8 mouse cellular contexts compared by ENCODE assay signal in the genomic region with DNA sequence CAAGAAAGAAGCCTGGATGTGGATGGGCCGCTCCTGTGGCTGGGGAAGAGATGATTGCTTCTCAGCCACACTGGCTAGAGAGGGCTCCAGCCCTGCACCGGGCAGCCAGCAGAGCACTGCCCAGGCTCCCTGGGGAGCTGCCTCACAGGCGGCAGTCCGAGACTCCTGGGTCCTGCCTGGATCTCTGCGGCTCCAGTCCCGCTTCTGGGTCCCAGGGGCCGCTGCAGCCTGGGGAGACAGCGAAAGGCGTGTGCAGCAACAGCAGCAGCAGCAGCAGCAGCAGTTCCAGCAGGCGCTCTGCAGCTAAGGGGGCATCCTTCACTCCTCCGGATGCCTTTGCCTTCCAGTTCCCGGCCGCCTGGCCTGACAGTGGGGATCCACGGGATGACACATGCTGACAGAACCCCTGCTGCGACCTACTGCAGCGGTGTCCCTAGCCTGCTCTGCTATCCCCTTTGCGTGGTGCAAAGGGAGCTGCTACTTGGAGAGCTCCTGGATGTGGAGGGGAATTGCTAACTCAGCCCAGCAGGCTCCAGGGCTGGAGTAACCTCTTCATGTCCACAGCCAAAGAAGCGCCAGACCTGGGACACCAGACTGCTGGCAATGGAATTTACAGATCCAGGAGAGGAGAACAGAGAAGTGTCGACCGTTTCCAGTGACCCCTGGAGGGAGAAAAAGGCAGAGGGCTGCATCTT.
DNase-seq lines count a peak whose midpoint lies in the region; ATAC-seq and TF ChIP-seq lines count a peak whose summit lies in the region.

No protein-coding gene starts in this region.

- no peaks in the 10 kb centered on the region for H3K4me1 ChIP-seq in lung, embryonic 15.5 days
- H3K4me1 ChIP-seq in lung, adult 2 months (ENCODE audit: control insufficient read depth, insufficient read depth, low read length) = no peaks in the 10 kb centered on the region
- H3K4me1 ChIP-seq in heart, embryonic 15.5 days (replicated peaks) = peaks cover 9% of the 10 kb centered on the region
- H3K4me1 ChIP-seq in limb, embryonic 13.5 days = peaks cover 19% of the 10 kb centered on the region
- H3K4me1 ChIP-seq in neural tube, embryonic 13.5 days (replicated peaks) = peaks cover 18% of the 10 kb centered on the region

- H3K27ac ChIP-seq in lung, embryonic 15.5 days = no peak overlapping the region
- H3K27ac ChIP-seq in heart, embryonic 15.5 days = no peak overlapping the region
- no peak overlapping the region for H3K27ac ChIP-seq in limb, embryonic 13.5 days
- no peak overlapping the region for H3K27ac ChIP-seq in neural tube, embryonic 13.5 days (replicated peaks)

- WGBS in lung, embryonic 15.5 days = 4% methylated on average over 20 of the region's 20 CpGs
- 7% methylated on average over 20 of the region's 20 CpGs for WGBS in lung, adult 2 months
- WGBS in heart, embryonic 15.5 days = 4% methylated on average over 20 of the region's 20 CpGs
- 2% methylated on average over 20 of the region's 20 CpGs for WGBS in limb, embryonic 13.5 days
- 2% methylated on average over 20 of the region's 20 CpGs for WGBS in neural tube, embryonic 13.5 days

- peak; percentile 39; the same call in 1 of the 2 replicates for ATAC-seq in lung, embryonic 15.5 days (ENCODE audit: borderline replicate concordance, extremely low read depth, low FRiP score, low TSS enrichment)
- no peak for ATAC-seq in heart, embryonic 15.5 days (replicated peaks; ENCODE audit: insufficient number of reproducible peaks, insufficient read depth, low FRiP score, low read depth)
- no peak for ATAC-seq in limb, embryonic 13.5 days (ENCODE audit: low FRiP score, low read depth)
- peak; percentile 54 for ATAC-seq in neural tube, embryonic 13.5 days (ENCODE audit: low read depth)
- ATAC-seq in monocyte, adult 5-6 weeks (replicated peaks; ENCODE audit: insufficient number of reproducible peaks, low FRiP score, low TSS enrichment, poor library complexity, severe bottlenecking) = no peak

- no peak for TF ChIP-seq POLR2A in lung, adult 2 months (IDR thresholded peaks at IDR 0.05; ENCODE audit: borderline replicate concordance, extremely low read depth, low read depth, low read length)

- no peak overlapping the region for H3K4me3 ChIP-seq in lung, embryonic 15.5 days
- no peak overlapping the region for H3K4me3 ChIP-seq in lung, adult 2 months (replicated peaks; ENCODE audit: extremely low read depth, low read depth, low read length)
- H3K4me3 ChIP-seq in heart, embryonic 15.5 days = peak overlapping the region; percentile 27
- peak overlapping the region; percentile 38 for H3K4me3 ChIP-seq in limb, embryonic 13.5 days
- H3K4me3 ChIP-seq in neural tube, embryonic 13.5 days = peak overlapping the region; percentile 32

- H3K27me3 ChIP-seq in lung, embryonic 15.5 days = no peaks in the 10 kb centered on the region
- H3K27me3 ChIP-seq in heart, embryonic 15.5 days = peaks cover 21% of the 10 kb centered on the region
- H3K27me3 ChIP-seq in limb, embryonic 13.5 days = 0 out of 2 replicates have a peak, but pooled peaks cover 4% of the 10 kb centered on the region
- no peaks in the 10 kb centered on the region for H3K27me3 ChIP-seq in neural tube, embryonic 13.5 days

- no peak for DNase-seq in lung, adult 2 months
- peak; percentile 44 for DNase-seq in embryo, embryonic 10 days (ENCODE audit: low spot score)
- DNase-seq in cerebellum, postnatal 14 days = no peak

- H3K4me2 ChIP-seq in lung, embryonic 15.5 days = peak overlapping the region; percentile 42
- H3K4me2 ChIP-seq in heart, embryonic 15.5 days = peak overlapping the region; percentile 60
- peak overlapping the region; percentile 69 for H3K4me2 ChIP-seq in limb, embryonic 13.5 days (replicated peaks)
- peak overlapping the region; percentile 60 for H3K4me2 ChIP-seq in neural tube, embryonic 13.5 days

- no peak for TF ChIP-seq CTCF in lung, adult 2 months (IDR thresholded peaks at IDR 0.05; ENCODE audit: insufficient read depth, low read length)

- H3K9me3 ChIP-seq in lung, embryonic 15.5 days = no peaks in the 10 kb centered on the region
- H3K9me3 ChIP-seq in heart, embryonic 15.5 days (replicated peaks) = no peaks in the 10 kb centered on the region
- no peaks in the 10 kb centered on the region for H3K9me3 ChIP-seq in limb, embryonic 13.5 days
- no peaks in the 10 kb centered on the region for H3K9me3 ChIP-seq in neural tube, embryonic 13.5 days

- H3K36me3 ChIP-seq in lung, embryonic 15.5 days = no peaks in the 10 kb centered on the region
- H3K36me3 ChIP-seq in heart, embryonic 15.5 days = no peaks in the 10 kb centered on the region
- no peaks in the 10 kb centered on the region for H3K36me3 ChIP-seq in limb, embryonic 13.5 days
- H3K36me3 ChIP-seq in neural tube, embryonic 13.5 days = no peaks in the 10 kb centered on the region

- H3K9ac ChIP-seq in lung, embryonic 15.5 days = no peak overlapping the region
- peak overlapping the region; percentile 41; the same call in 1 of the 2 replicates for H3K9ac ChIP-seq in heart, embryonic 15.5 days
- H3K9ac ChIP-seq in limb, embryonic 13.5 days = peak overlapping the region; percentile 65
- H3K9ac ChIP-seq in neural tube, embryonic 13.5 days = peak overlapping the region; percentile 68

Comparison
In these comparisons a context has a peak if more than half of its experiments do, and no peak if none do; other contexts are left out.
1. ATAC-seq: peak in lung, embryonic 15.5 days (single experiment) and neural tube, embryonic 13.5 days (single experiment); none in heart, embryonic 15.5 days (single experiment), limb, embryonic 13.5 days (single experiment) and monocyte, adult 5-6 weeks (single experiment).
2. H3K4me3 ChIP-seq: peak in heart, embryonic 15.5 days (single experiment), limb, embryonic 13.5 days (single experiment) and neural tube, embryonic 13.5 days (single experiment); none in lung, embryonic 15.5 days (single experiment) and lung, adult 2 months (single experiment).
3. Peak in every context shown above with its lines, with median percentiles within 50 percentile points of each other: H3K4me2 ChIP-seq.